Mouse (Mus musculus) erythroblast, embryonic 14.5 days (primary cell): ENCODE data around the gene Mcee.

ENCODE experiments used
- GATA1 ChIP-seq: IDR thresholded peaks from 2 replicates; pipeline ENCODE4 v1.6.1; 2012; ENCODE audit warnings: low read length, inconsistent platforms, mixed read lengths
- TAL1 ChIP-seq: IDR thresholded peaks from 3 replicates; pipeline ENCODE4 v1.6.1; 2012; ENCODE audit warnings: low read length, inconsistent platforms, mixed read lengths

- no peak for TF ChIP-seq GATA1
- no peak for TF ChIP-seq TAL1
Observed at GRCm38 (mm10) chr7:64457811-64458210, 65.4 kb downstream of the Mcee start.
